Mouse (Mus musculus) G1E (cell line): ENCODE measurements around the gene Wdr81. TPM values are rescaled to one million over a fixed set of nuclear protein-coding genes. Genes with fewer than 3 reads are reported as not detected.

Source experiments
- ATAC-seq: 2 replicates; pipeline ENCODE4 v1.8.0; 2016; ENCODE audit warnings: mild to moderate bottlenecking; ENCODE audit not compliant: insufficient number of reproducible peaks, poor library complexity, low FRiP score, severe bottlenecking; ENCODE audit errors: extremely low read depth
- DNase-seq: peaks from one replicate; pipeline ENCODE4 v3.0.0; 2012; ENCODE audit warnings: low spot score
- H3K27me3 ChIP-seq: 2 replicates; pipeline ENCODE4 v1.6.1; 2012; ENCODE audit warnings: mild to moderate bottlenecking, low read length, inconsistent platforms; ENCODE audit not compliant: insufficient read depth
- H3K36me3 ChIP-seq: replicated peaks from 2 replicates; pipeline ENCODE3; 2012; ENCODE audit warnings: mild to moderate bottlenecking, inconsistent platforms
- H3K4me1 ChIP-seq: 2 replicates; pipeline ENCODE4 v1.6.1; 2012; ENCODE audit warnings: low read depth, low read length, inconsistent platforms, mixed read lengths; ENCODE audit not compliant: insufficient read depth
- H3K4me3 ChIP-seq: 2 replicates; pipeline ENCODE4 v1.5.1; 2012; ENCODE audit warnings: low read depth, mild to moderate bottlenecking, inconsistent platforms, low read length, moderate library complexity, mixed read lengths
- H3K9me3 ChIP-seq: replicated peaks from 2 replicates; pipeline ENCODE4 v1.6.1; 2012; ENCODE audit warnings: inconsistent platforms
- CTCF ChIP-seq: IDR thresholded peaks from 2 replicates; pipeline ENCODE4 v1.5.1; 2012; ENCODE audit warnings: low read depth, low read length, inconsistent platforms, mixed read lengths
- GATA1 ChIP-seq: IDR thresholded peaks from 2 replicates; pipeline ENCODE4 v1.6.1; 2012; ENCODE audit warnings: borderline replicate concordance, low read length, inconsistent platforms, mixed read lengths
- GATA2 ChIP-seq: IDR thresholded peaks from 2 replicates; pipeline ENCODE4 v1.6.1; 2012; ENCODE audit warnings: low read depth, low read length, inconsistent platforms, borderline replicate concordance
- POLR2AphosphoS5 ChIP-seq: IDR thresholded peaks from 2 replicates; pipeline ENCODE4 v1.6.1; 2012; ENCODE audit warnings: low read depth, low read length, inconsistent platforms; ENCODE audit not compliant: insufficient replicate concordance
- TAL1 ChIP-seq: conservative IDR thresholded peaks from 2 replicates; pipeline ENCODE4 v1.6.1; 2012; ENCODE audit warnings: low read depth, low read length, inconsistent platforms, mixed read lengths
- polyA plus RNA-seq: library from polyadenylated mRNA; stranded (reverse); fragments of >175 nt; gene quantifications from 2 replicates; pipeline ENCODE4 v1.2.3, GENCODE M21; 2012
- total RNA-seq, 2 experiments: library from RNA; stranded (forward) in 1 of 2; stranded (reverse) in 1 of 2; fragments of 200-1000 nt in 1 of 2; fragments of >200 nt in 1 of 2; fragmentation: Nextera tagmentation in 1 of 2; gene quantifications; 2 replicates each; pipeline ENCODE4 v1.2.3; 2014 to 2017

Gene Wdr81
- total and polyA plus RNA-seq, 3 experiments: 12.3 to 20.5 (median 15.0) TPM

- Histone ChIP-seq H3K9me3 (peaks cover 3% of the 10 kb centered on the region; the same call in 1 of the 2 replicates), H3K4me3 (no peak overlapping the region), H3K27me3 (peaks cover 9% of the 10 kb centered on the region; the same call in 1 of the 2 replicates), H3K36me3 (peaks cover 25% of the 10 kb centered on the region), H3K4me1 (peaks cover 30% of the 10 kb centered on the region)
- DNase-seq (no peak), ATAC-seq (no peak)
- TF ChIP-seq GATA2 (no peak), POLR2AphosphoS5 (no peak)
These were observed 12.4 kb upstream of the Wdr81 start for GRCm38 (mm10) chr11:75466731-75467505.

- peaks cover 42% of the 10 kb centered on the region for H3K4me1 ChIP-seq
These were observed 10.5 kb upstream of the Wdr81 start for GRCm38 (mm10) chr11:75465051-75465450.

DNA sequence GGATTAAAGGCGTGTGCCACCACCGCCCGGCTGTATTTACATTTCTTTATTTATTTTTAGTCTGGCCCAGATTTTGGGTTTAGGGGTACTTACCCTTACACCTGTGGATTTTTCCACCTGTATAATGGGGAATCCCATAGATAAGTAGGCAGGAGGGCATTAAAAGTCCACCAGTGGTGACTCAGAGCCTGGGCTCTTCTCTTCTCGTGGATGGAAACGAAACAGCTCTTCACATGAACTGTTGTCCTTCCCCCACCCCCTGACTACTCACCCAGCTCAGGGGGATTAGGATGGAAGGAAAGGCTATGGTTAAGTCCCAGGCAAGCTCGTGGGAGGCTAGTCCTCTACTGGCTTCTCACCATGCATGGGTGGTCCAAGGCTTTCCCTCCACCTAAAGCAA lies 9.9 kb upstream of the Wdr81 start:
- peaks cover 25% of the 10 kb centered on the region for H3K36me3 ChIP-seq
- peaks cover 3% of the 10 kb centered on the region; the same call in 1 of the 2 replicates for H3K9me3 ChIP-seq
- TF ChIP-seq CTCF (no peak), GATA2 (no peak), GATA1 (no peak), TAL1 (no peak), POLR2AphosphoS5 (no peak)
- peaks cover 7% of the 10 kb centered on the region; the same call in 1 of the 2 replicates for H3K27me3 ChIP-seq
- H3K4me3 ChIP-seq: no peak overlapping the region
- peaks cover 49% of the 10 kb centered on the region for H3K4me1 ChIP-seq
- DNase-seq (no peak), ATAC-seq (no peak)

More at GRCm38 (mm10) chr11:75465051-75465450, 10.5 kb upstream of the Wdr81 start:
- Histone ChIP-seq H3K4me3 (no peak overlapping the region), H3K36me3 (peaks cover 25% of the 10 kb centered on the region), H3K9me3 (peaks cover 3% of the 10 kb centered on the region; the same call in 1 of the 2 replicates), H3K27me3 (peaks cover 9% of the 10 kb centered on the region; the same call in 1 of the 2 replicates)
- DNase-seq (no peak), ATAC-seq (no peak)
- TF ChIP-seq GATA1: no peak
- no peak for TF ChIP-seq GATA2
- no peak for TF ChIP-seq TAL1
- no peak for TF ChIP-seq POLR2AphosphoS5
- no peak for TF ChIP-seq CTCF

GRCm38 (mm10) chr11:75463624-75464023 lies 9.1 kb upstream of the Wdr81 start:
- no peak overlapping the region for H3K4me3 ChIP-seq
- peaks cover 25% of the 10 kb centered on the region for H3K36me3 ChIP-seq
- DNase-seq: no peak
- peaks cover 4% of the 10 kb centered on the region; the same call in 1 of the 2 replicates for H3K27me3 ChIP-seq
- no peak for ATAC-seq
- peaks cover 56% of the 10 kb centered on the region for H3K4me1 ChIP-seq
- peaks cover 3% of the 10 kb centered on the region; the same call in 1 of the 2 replicates for H3K9me3 ChIP-seq
- TF ChIP-seq POLR2AphosphoS5 (no peak), CTCF (no peak), TAL1 (no peak), GATA1 (no peak), GATA2 (no peak)

- no peak for TF ChIP-seq TAL1
- TF ChIP-seq CTCF: no peak
- no peak for TF ChIP-seq GATA2
- no peak for TF ChIP-seq POLR2AphosphoS5
- TF ChIP-seq GATA1: no peak
- ATAC-seq (peak; percentile 29; the same call in 1 of the 2 replicates), DNase-seq (peak; percentile 76)
- Histone ChIP-seq H3K4me1 (peaks cover 64% of the 10 kb centered on the region), H3K27me3 (peaks cover 2% of the 10 kb centered on the region; the same call in 1 of the 2 replicates), H3K9me3 (peaks cover 3% of the 10 kb centered on the region; the same call in 1 of the 2 replicates), H3K4me3 (peak overlapping the region; percentile 80; the same call in 1 of the 2 replicates), H3K36me3 (peaks cover 25% of the 10 kb centered on the region)
These were observed 8.4 kb upstream of the Wdr81 start for GRCm38 (mm10) chr11:75462865-75463336.

DNA sequence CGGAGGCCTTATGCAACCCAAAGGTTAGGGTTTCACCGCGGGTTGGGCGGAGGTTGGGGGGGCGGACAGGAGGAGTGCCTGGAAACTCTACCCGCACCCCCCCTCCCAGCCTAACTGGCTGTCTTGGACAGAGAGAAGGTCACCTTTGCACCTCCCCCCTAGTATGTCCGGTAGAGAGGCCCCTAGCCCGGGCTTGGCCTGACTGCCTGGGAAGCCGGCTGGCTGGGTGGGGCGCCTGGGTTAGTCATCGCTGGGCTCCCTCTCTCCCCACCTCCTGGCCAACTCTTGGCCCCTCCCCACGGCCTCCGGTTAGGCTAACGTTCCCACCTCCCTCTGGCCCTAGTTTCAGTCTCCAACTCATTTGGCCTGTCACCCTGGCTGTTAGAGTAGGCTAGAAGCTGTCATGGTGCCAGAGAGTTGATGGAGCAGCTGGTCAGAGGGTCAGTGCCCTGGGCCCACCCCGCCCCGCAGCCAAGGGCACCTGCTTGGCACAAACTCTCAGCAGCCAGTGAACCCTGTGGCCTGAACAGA lies 7.8 kb upstream of the Wdr81 start:
- DNase-seq: peak; percentile 63
- H3K9me3 ChIP-seq: peaks cover 3% of the 10 kb centered on the region; the same call in 1 of the 2 replicates
- TF ChIP-seq TAL1 (no peak), POLR2AphosphoS5 (no peak), GATA1 (no peak), GATA2 (no peak), CTCF (no peak)
- H3K4me3 ChIP-seq: peak overlapping the region; percentile 80
- H3K4me1 ChIP-seq: peaks cover 70% of the 10 kb centered on the region
- H3K27me3 ChIP-seq: no peaks in the 10 kb centered on the region
- peaks cover 25% of the 10 kb centered on the region for H3K36me3 ChIP-seq
- no peak for ATAC-seq
